Mouse (Mus musculus) bone marrow macrophage, adult 2 months (primary cell): ENCODE measurements around the gene Galns.

Experiments
- CTCF ChIP-seq: IDR thresholded peaks from 2 replicates; pipeline ENCODE4 v1.5.1; 2012; ENCODE audit warnings: low read depth, mild to moderate bottlenecking, low read length, moderate library complexity
- POLR2A ChIP-seq: IDR thresholded peaks from 2 replicates; pipeline ENCODE4 v1.6.1; 2012; ENCODE audit warnings: mild to moderate bottlenecking, low read depth, low read length, borderline replicate concordance

DNA sequence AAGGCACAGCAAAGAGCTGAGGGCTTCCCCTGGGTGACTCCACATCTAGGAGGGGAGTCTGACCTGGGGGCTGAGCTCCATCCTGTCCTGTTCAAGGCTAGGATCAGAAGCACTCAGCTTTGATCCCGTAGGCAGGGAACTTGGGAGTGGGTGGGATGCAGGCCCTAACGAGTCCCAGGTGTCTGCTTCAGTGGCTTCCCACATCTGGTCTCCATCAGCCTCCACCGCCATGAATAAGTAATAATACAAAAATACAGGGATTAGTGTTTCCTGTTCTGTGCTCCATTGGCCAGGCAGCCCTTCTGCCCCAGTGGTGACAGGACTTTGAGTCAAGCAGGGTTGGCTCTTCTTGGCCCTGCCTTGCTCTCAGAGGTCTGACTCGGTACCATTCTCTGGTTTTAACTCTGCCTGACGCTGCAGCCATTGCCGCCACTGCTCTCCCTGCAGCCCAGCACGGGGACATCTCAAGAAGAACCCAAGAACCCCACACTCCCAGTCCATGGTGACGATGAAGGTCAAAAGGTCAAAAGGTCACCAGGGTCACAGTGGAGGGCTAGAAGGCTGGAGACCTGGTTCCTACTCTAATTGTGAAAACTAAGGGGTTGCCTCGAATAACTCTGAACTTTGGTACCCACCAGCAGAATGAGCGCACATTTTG is 47.0 kb upstream of the Galns start:
- TF ChIP-seq CTCF (no peak), POLR2A (no peak)
